Mouse (Mus musculus) embryonic facial prominence, embryonic 10.5 days (tissue): ENCODE measurements around the gene Mrpl51. TPM values are rescaled to one million over a fixed set of nuclear protein-coding genes. Genes with fewer than 3 reads are reported as not detected.
A peak's percentile ranks its signal among the peaks of the same experiment; 100 is the strongest.

Experiments used
- DNase-seq: peaks from one replicate; pipeline ENCODE4 v3.0.0-alpha.2; 2017; ENCODE audit warnings: low spot score
- H3K27ac ChIP-seq: fragments of 300-500 bp; sonication (generic); replicated peaks from 2 replicates; pipeline ENCODE4 v1.5.1; 2016; ENCODE audit warnings: mild to moderate bottlenecking
- H3K27me3 ChIP-seq: fragments of 300-500 bp; sonication (generic); replicated peaks from 2 replicates; pipeline ENCODE4 v1.6.1; 2016; ENCODE audit warnings: low read depth, mild to moderate bottlenecking; ENCODE audit not compliant: poor library complexity, severe bottlenecking
- H3K36me3 ChIP-seq: fragments of 300-500 bp; sonication (generic); replicated peaks from 2 replicates; pipeline ENCODE4 v1.6.1; 2016; ENCODE audit warnings: mild to moderate bottlenecking, moderate library complexity
- H3K4me1 ChIP-seq: fragments of 300-500 bp; sonication (generic); 2 replicates; pipeline ENCODE4 v1.6.1; 2016
- H3K4me3 ChIP-seq: fragments of 300-500 bp; sonication (generic); 2 replicates; pipeline ENCODE4 v1.5.1; 2016; ENCODE audit warnings: mild to moderate bottlenecking, moderate library complexity
- H3K9me3 ChIP-seq: fragments of 300-500 bp; sonication (generic); 2 replicates; pipeline ENCODE4 v1.6.1; 2016; ENCODE audit warnings: mild to moderate bottlenecking
- WGBS: fragments of 180-500 bp; shearing (Covaris S2); methylation state at CpG from one replicate; pipeline ENCODE4 v1.1.7; 2016; 5-methylcytosine and 5-hydroxymethylcytosine counted together
- polyA plus RNA-seq: library from polyadenylated mRNA; unstranded; fragments of >200 nt; fragmentation: Nextera tagmentation; extraction: Ambion mirVana; gene quantifications from 2 replicates; pipeline ENCODE4 v1.2.1, GENCODE M21; 2016

Mrpl51 gene
- polyA plus RNA-seq, 1 experiment from 2014 or later = 214 TPM

- peak overlapping the region; percentile 78; the same call in 1 of the 2 replicates for H3K27ac ChIP-seq
- H3K9me3 ChIP-seq = no peaks in the 10 kb centered on the region
- H3K4me1 ChIP-seq = peaks cover 42% of the 10 kb centered on the region
- H3K27me3 ChIP-seq = no peaks in the 10 kb centered on the region
- no peaks in the 10 kb centered on the region for H3K36me3 ChIP-seq
- 54% methylated on average over 4 of the region's 4 CpGs for WGBS
- peak overlapping the region; percentile 59 for H3K4me3 ChIP-seq
- no peak for DNase-seq
Observed at GRCm38 (mm10) chr6:125232045-125232437, 40.4 kb downstream of the Mrpl51 start.

GRCm38 (mm10) chr6:125232516-125232915 lies 40.9 kb downstream of the Mrpl51 start:
- Histone ChIP-seq H3K4me1 (peaks cover 43% of the 10 kb centered on the region), H3K9me3 (no peaks in the 10 kb centered on the region), H3K27ac (no peak overlapping the region), H3K36me3 (no peaks in the 10 kb centered on the region), H3K27me3 (no peaks in the 10 kb centered on the region), H3K4me3 (no peak overlapping the region)
- no peak for DNase-seq
- 80% methylated on average over 6 of the region's 6 CpGs for WGBS

GRCm38 (mm10) chr6:125233816-125234519 lies 42.4 kb downstream of the Mrpl51 start:
- Histone ChIP-seq H3K9me3 (no peaks in the 10 kb centered on the region), H3K4me3 (no peak overlapping the region), H3K27ac (no peak overlapping the region; the same call in 1 of the 2 replicates), H3K27me3 (no peaks in the 10 kb centered on the region), H3K36me3 (no peaks in the 10 kb centered on the region), H3K4me1 (peaks cover 43% of the 10 kb centered on the region)
- 62% methylated on average over 7 of the region's 7 CpGs for WGBS
- no peak for DNase-seq

- no peaks in the 10 kb centered on the region for H3K36me3 ChIP-seq
- H3K27ac ChIP-seq = no peak overlapping the region; the same call in 1 of the 2 replicates
- H3K27me3 ChIP-seq = no peaks in the 10 kb centered on the region
- DNase-seq = peak; percentile 24
- H3K4me3 ChIP-seq = no peak overlapping the region
- H3K4me1 ChIP-seq = peaks cover 43% of the 10 kb centered on the region
- no peaks in the 10 kb centered on the region for H3K9me3 ChIP-seq
- WGBS = 73% methylated on average over 5 of the region's 5 CpGs
Observed at GRCm38 (mm10) chr6:125234520-125234828, 42.9 kb downstream of the Mrpl51 start.

- H3K27ac ChIP-seq = no peak overlapping the region
- H3K9me3 ChIP-seq = no peaks in the 10 kb centered on the region
- no peaks in the 10 kb centered on the region for H3K36me3 ChIP-seq
- H3K4me3 ChIP-seq = no peak overlapping the region
- H3K4me1 ChIP-seq = peaks cover 32% of the 10 kb centered on the region
- 62% methylated on average over 6 of the region's 6 CpGs for WGBS
- no peak for DNase-seq
- no peaks in the 10 kb centered on the region for H3K27me3 ChIP-seq
Observed at GRCm38 (mm10) chr6:125236341-125236740, 44.7 kb downstream of the Mrpl51 start.

GRCm38 (mm10) chr6:125236782-125237181 lies 45.2 kb downstream of the Mrpl51 start, which contains the start of gene Cd27:
Gene Cd27 (minus strand): TSS chr6:125237010.
- Histone ChIP-seq H3K36me3 (no peaks in the 10 kb centered on the region), H3K9me3 (no peaks in the 10 kb centered on the region), H3K27me3 (no peaks in the 10 kb centered on the region), H3K27ac (no peak within 1 kb of the TSS), H3K4me3 (no peak within 1 kb of the TSS), H3K4me1 (peaks cover 28% of the 10 kb centered on the region)
- WGBS = 32% methylated on average over 6 of the region's 6 CpGs
- DNase-seq = no peak

GRCm38 (mm10) chr6:125237421-125237820 lies 45.8 kb downstream of the Mrpl51 start:
- Histone ChIP-seq H3K27me3 (no peaks in the 10 kb centered on the region), H3K9me3 (no peaks in the 10 kb centered on the region), H3K36me3 (no peaks in the 10 kb centered on the region), H3K27ac (no peak overlapping the region), H3K4me3 (no peak overlapping the region), H3K4me1 (peaks cover 23% of the 10 kb centered on the region)
- DNase-seq = no peak
- WGBS = 89% methylated on average over 4 of the region's 4 CpGs

GRCm38 (mm10) chr6:125238396-125238795 lies 46.8 kb downstream of the Mrpl51 start:
- Histone ChIP-seq H3K27me3 (no peaks in the 10 kb centered on the region), H3K36me3 (no peaks in the 10 kb centered on the region), H3K27ac (no peak overlapping the region), H3K4me1 (peaks cover 18% of the 10 kb centered on the region), H3K4me3 (no peak overlapping the region), H3K9me3 (no peaks in the 10 kb centered on the region)
- no peak for DNase-seq
- 82% methylated on average over 6 of the region's 6 CpGs for WGBS

- no peak for DNase-seq
- Histone ChIP-seq H3K27me3 (no peaks in the 10 kb centered on the region), H3K4me3 (no peak overlapping the region), H3K9me3 (no peaks in the 10 kb centered on the region), H3K27ac (no peak overlapping the region), H3K4me1 (peaks cover 15% of the 10 kb centered on the region), H3K36me3 (no peaks in the 10 kb centered on the region)
- WGBS = 91% methylated on average over 5 of the region's 5 CpGs
Observed at GRCm38 (mm10) chr6:125239547-125239946, 47.9 kb downstream of the Mrpl51 start.

GRCm38 (mm10) chr6:125240617-125241016 lies 49.0 kb downstream of the Mrpl51 start:
- Histone ChIP-seq H3K27me3 (no peaks in the 10 kb centered on the region), H3K9me3 (no peaks in the 10 kb centered on the region), H3K27ac (no peak overlapping the region), H3K4me1 (peaks cover 14% of the 10 kb centered on the region), H3K4me3 (no peak overlapping the region), H3K36me3 (no peaks in the 10 kb centered on the region)
- whole genome bisulfite sequencing = 90% methylated on average over 5 of the region's 5 CpGs
- no peak for DNase-seq

- no peak for DNase-seq
- 88% methylated on average over 8 of the region's 8 CpGs for WGBS
- Histone ChIP-seq H3K4me3 (no peak overlapping the region), H3K36me3 (no peaks in the 10 kb centered on the region), H3K27me3 (no peaks in the 10 kb centered on the region), H3K4me1 (peaks cover 10% of the 10 kb centered on the region), H3K9me3 (no peaks in the 10 kb centered on the region), H3K27ac (no peak overlapping the region)
Observed at GRCm38 (mm10) chr6:125241566-125241965, 50.0 kb downstream of the Mrpl51 start.

- WGBS = 30% methylated on average over 1 of the region's 1 CpGs
- Histone ChIP-seq H3K36me3 (no peaks in the 10 kb centered on the region), H3K27me3 (no peaks in the 10 kb centered on the region), H3K9me3 (no peaks in the 10 kb centered on the region), H3K4me3 (no peak overlapping the region), H3K27ac (no peak overlapping the region), H3K4me1 (peaks cover 5% of the 10 kb centered on the region; the same call in 1 of the 2 replicates)
- DNase-seq = no peak
Observed at GRCm38 (mm10) chr6:125244551-125244950, 53.0 kb downstream of the Mrpl51 start.
